Mouse (Mus musculus) MEL (cell line): ENCODE measurements around the gene Msrb2. TPM values are rescaled to one million over a fixed set of nuclear protein-coding genes. Genes with fewer than 3 reads are reported as not detected.

Experiments
- DNase-seq: peaks from one replicate; pipeline ENCODE4 v3.0.0; 2011; ENCODE audit warnings: low read depth, low spot score
- H3K27ac ChIP-seq: 2 replicates; pipeline ENCODE4 v1.5.1; 2012; ENCODE audit warnings: low read depth, mild to moderate bottlenecking, control low read depth, low read length, moderate library complexity; ENCODE audit not compliant: control insufficient read depth
- H3K27me3 ChIP-seq, 2 experiments: fragments of 150-350 bp in 1 of 2; sonication (generic) in 1 of 2; 2 replicates each; pipeline ENCODE4 v1.6.1; 2012; ENCODE audit warnings: low read length in 2 of 2, mild to moderate bottlenecking in 2 of 2, improper control_type of control experiment in 1 of 2, moderate library complexity in 1 of 2; ENCODE audit not compliant: insufficient read depth in 2 of 2, control insufficient read depth in 1 of 2
- H3K36me3 ChIP-seq, 2 experiments: 2 replicates each; pipeline ENCODE4 v1.6.1; 2012 to 2014; ENCODE audit warnings: low read length in 2 of 2, improper control_type of control experiment in 1 of 2, inconsistent platforms in 1 of 2, mild to moderate bottlenecking in 1 of 2; ENCODE audit not compliant: insufficient read depth in 2 of 2, control insufficient read depth in 1 of 2
- H3K4me1 ChIP-seq, 2 experiments: fragments of 150-350 bp in 1 of 2; sonication (generic) in 1 of 2; 2 replicates each; pipeline ENCODE4 v1.6.1; 2012; ENCODE audit warnings: low read length in 2 of 2, improper control_type of control experiment in 1 of 2, mild to moderate bottlenecking in 1 of 2; ENCODE audit not compliant: insufficient read depth in 2 of 2, control insufficient read depth in 1 of 2
- H3K4me3 ChIP-seq, 2 experiments: fragments of 150-350 bp in 1 of 2; sonication (generic) in 1 of 2; 2 replicates each; pipeline ENCODE4 v1.5.1; 2012; ENCODE audit warnings: low read depth in 2 of 2, low read length in 2 of 2, mild to moderate bottlenecking in 2 of 2, moderate library complexity in 2 of 2, control low read depth in 1 of 2, improper control_type of control experiment in 1 of 2; ENCODE audit not compliant: control insufficient read depth in 1 of 2, insufficient read depth in 1 of 2
- H3K79me2 ChIP-seq: 2 replicates; pipeline ENCODE4 v1.6.1; 2012; ENCODE audit warnings: mild to moderate bottlenecking, low read length, moderate library complexity; ENCODE audit not compliant: control insufficient read depth, poor library complexity, insufficient read depth
- H3K9ac ChIP-seq: 2 replicates; pipeline ENCODE4 v1.6.1; 2012; ENCODE audit warnings: low read depth, mild to moderate bottlenecking, control low read depth, low read length, moderate library complexity; ENCODE audit not compliant: control insufficient read depth, poor library complexity, severe bottlenecking
- H3K9me3 ChIP-seq: fragments of 150-350 bp; sonication (generic); replicated peaks from 2 replicates; pipeline ENCODE4 v1.6.1; 2012; ENCODE audit warnings: mild to moderate bottlenecking, low read length, improper control_type of control experiment, moderate library complexity; ENCODE audit not compliant: insufficient read depth
- BHLHE40 ChIP-seq: IDR thresholded peaks from 2 replicates; pipeline ENCODE4 v1.6.1; 2012; ENCODE audit warnings: low read depth, mild to moderate bottlenecking, inconsistent platforms, low read length, improper control_type of control experiment, borderline replicate concordance
- CHD1 ChIP-seq: IDR thresholded peaks from 2 replicates; pipeline ENCODE4 v1.6.1; 2012; ENCODE audit warnings: low read depth, mild to moderate bottlenecking, inconsistent platforms, low read length, improper control_type of control experiment
- CHD2 ChIP-seq: IDR thresholded peaks from 2 replicates; pipeline ENCODE4 v1.6.1; 2011; ENCODE audit warnings: low read length, improper control_type of control experiment
- ELF1 ChIP-seq: IDR thresholded peaks from 2 replicates; pipeline ENCODE4 v1.6.1; 2014; ENCODE audit warnings: low read depth, mild to moderate bottlenecking, inconsistent platforms, low read length, improper control_type of control experiment, moderate library complexity
- GABPA ChIP-seq: IDR thresholded peaks from 2 replicates; pipeline ENCODE4 v1.6.1; 2012; ENCODE audit warnings: low read depth, mild to moderate bottlenecking, inconsistent platforms, low read length, improper control_type of control experiment, moderate library complexity
- JUND ChIP-seq: IDR thresholded peaks from 2 replicates; pipeline ENCODE4 v1.6.1; 2011; ENCODE audit warnings: low read depth, mild to moderate bottlenecking, improper control_type of control experiment, low read length
- KAT2A ChIP-seq: conservative IDR thresholded peaks from 2 replicates; pipeline ENCODE4 v1.6.1; 2012; ENCODE audit warnings: low read depth, low read length, improper control_type of control experiment, inconsistent platforms
- MAFK ChIP-seq: IDR thresholded peaks from 2 replicates; pipeline ENCODE4 v1.6.1; 2011; ENCODE audit warnings: low read depth, mild to moderate bottlenecking, low read length, improper control_type of control experiment, borderline replicate concordance
- MAX ChIP-seq: IDR thresholded peaks from 2 replicates; pipeline ENCODE4 v1.6.1; 2011; ENCODE audit warnings: low read length, improper control_type of control experiment
- MYB ChIP-seq: IDR thresholded peaks from 2 replicates; pipeline ENCODE4 v1.6.1; 2011; ENCODE audit warnings: mild to moderate bottlenecking, low read depth, low read length, improper control_type of control experiment
- MYC ChIP-seq: IDR thresholded peaks from 2 replicates; pipeline ENCODE4 v1.6.1; 2011; ENCODE audit warnings: low read depth, mild to moderate bottlenecking, low read length, improper control_type of control experiment, moderate library complexity
- NRF1 ChIP-seq: IDR thresholded peaks from 2 replicates; pipeline ENCODE4 v1.6.1; 2014; ENCODE audit warnings: low read depth, mild to moderate bottlenecking, inconsistent platforms, low read length, improper control_type of control experiment, moderate library complexity; ENCODE audit not compliant: poor library complexity, insufficient read depth, severe bottlenecking
- POLR2A ChIP-seq, 2 experiments: IDR thresholded peaks; 2 replicates each; pipeline ENCODE4 v1.6.1; 2011 to 2012; ENCODE audit warnings: low read length in 2 of 2, mild to moderate bottlenecking in 2 of 2, control low read depth in 1 of 2, improper control_type of control experiment in 1 of 2, low read depth in 1 of 2, moderate library complexity in 1 of 2; ENCODE audit not compliant: control insufficient read depth in 1 of 2, insufficient read depth in 1 of 2, poor library complexity in 1 of 2
- POLR2AphosphoS5 ChIP-seq: IDR thresholded peaks from 2 replicates; pipeline ENCODE4 v1.6.1; 2012; ENCODE audit warnings: low read depth, borderline replicate concordance, mild to moderate bottlenecking, inconsistent platforms, low read length, moderate library complexity, mixed read lengths
- RCOR1 ChIP-seq: IDR thresholded peaks from 2 replicates; pipeline ENCODE4 v1.6.1; 2012; ENCODE audit warnings: low read depth, mild to moderate bottlenecking, inconsistent platforms, low read length, improper control_type of control experiment
- SMC3 ChIP-seq: IDR thresholded peaks from 2 replicates; pipeline ENCODE4 v1.6.1; 2011; ENCODE audit warnings: low read depth, low read length, improper control_type of control experiment
- TAL1 ChIP-seq: IDR thresholded peaks from 2 replicates; pipeline ENCODE4 v1.6.1; 2012; ENCODE audit warnings: mild to moderate bottlenecking, inconsistent platforms, low read length, moderate library complexity, mixed read lengths
- TBP ChIP-seq: IDR thresholded peaks from 2 replicates; pipeline ENCODE4 v1.8.0; 2011; ENCODE audit warnings: low read depth, low read length, improper control_type of control experiment
- TCF12 ChIP-seq: IDR thresholded peaks from 2 replicates; pipeline ENCODE4 v1.6.1; 2014; ENCODE audit warnings: low read depth, mild to moderate bottlenecking, inconsistent platforms, low read length, improper control_type of control experiment, moderate library complexity
- UBTF ChIP-seq: IDR thresholded peaks from 2 replicates; pipeline ENCODE4 v1.6.1; 2012; ENCODE audit warnings: low read depth, mild to moderate bottlenecking, inconsistent platforms, low read length, improper control_type of control experiment, moderate library complexity, borderline replicate concordance; ENCODE audit not compliant: insufficient read depth
- USF1 ChIP-seq: IDR thresholded peaks from 2 replicates; pipeline ENCODE4 v1.6.1; 2014; ENCODE audit warnings: low read depth, mild to moderate bottlenecking, inconsistent platforms, low read length, improper control_type of control experiment, moderate library complexity
- USF2 ChIP-seq, 2 experiments: IDR thresholded peaks; 2 replicates each; pipeline ENCODE4 v1.6.1; 2011 to 2012; ENCODE audit warnings: improper control_type of control experiment in 2 of 2, low read length in 2 of 2, borderline replicate concordance in 1 of 2, inconsistent platforms in 1 of 2, low read depth in 1 of 2, mild to moderate bottlenecking in 1 of 2; ENCODE audit not compliant: insufficient read depth in 1 of 2
- ZC3H11A ChIP-seq: IDR thresholded peaks from 2 replicates; pipeline ENCODE4 v1.6.1; 2012; ENCODE audit warnings: low read depth, mild to moderate bottlenecking, inconsistent platforms, low read length, improper control_type of control experiment
- ZKSCAN1 ChIP-seq: IDR thresholded peaks from 2 replicates; pipeline ENCODE4 v1.6.1; 2012; ENCODE audit warnings: low read depth, mild to moderate bottlenecking, inconsistent platforms, low read length, improper control_type of control experiment, moderate library complexity
- ZMIZ1 ChIP-seq: IDR thresholded peaks from 2 replicates; pipeline ENCODE4 v1.6.1; 2012; ENCODE audit warnings: low read depth, mild to moderate bottlenecking, inconsistent platforms, low read length, improper control_type of control experiment, moderate library complexity
- ZNF384 ChIP-seq: IDR thresholded peaks from 2 replicates; pipeline ENCODE4 v1.6.1; 2012; ENCODE audit warnings: low read depth, mild to moderate bottlenecking, inconsistent platforms, low read length, improper control_type of control experiment
- polyA plus RNA-seq, 2 experiments: library from polyadenylated mRNA; stranded (reverse) in 1 of 2; unstranded in 1 of 2; fragments of >175 nt in 1 of 2; fragments of >200 nt in 1 of 2; gene quantifications; 2 replicates each; pipeline versions ENCODE4 v1.2.1 to v1.2.4; 2012; ENCODE audit warnings: low replicate concordance in 2 of 2, low read depth in 1 of 2; ENCODE audit not compliant: insufficient read length in 2 of 2, insufficient read depth in 1 of 2, missing spikeins in 1 of 2
- total RNA-seq: library from RNA; depleted of rRNA; stranded (reverse); fragments of 300-350 nt; gene quantifications from 2 replicates; pipeline ENCODE4 v1.2.3, GENCODE M21; 2012

Msrb2 gene
- total and polyA plus RNA-seq, 3 experiments, result 14.8 to 18.2 TPM; not detected in 1

- Histone ChIP-seq H3K27me3 (no peaks in the 10 kb centered on the region), H3K9me3 (no peaks in the 10 kb centered on the region), H3K4me3 (no peak overlapping the region), H3K27ac (no peak overlapping the region), H3K9ac (no peak overlapping the region), H3K36me3 (no peaks in the 10 kb centered on the region), H3K79me2 (no peaks in the 10 kb centered on the region), H3K4me1 (no peaks in the 10 kb centered on the region)
- TF ChIP-seq TAL1, result no peak
- no peak for TF ChIP-seq CHD2
- no peak for TF ChIP-seq USF2 (IDR thresholded peaks at IDR 0.05; ENCODE audit: borderline replicate concordance in 1 of 2, insufficient read depth in 1 of 2, low read depth in 1 of 2, low read length in 2 of 2)
- TF ChIP-seq ZMIZ1, result no peak
- TF ChIP-seq MYC, result no peak
- TF ChIP-seq UBTF, result no peak
- no peak for TF ChIP-seq NRF1
- no peak for TF ChIP-seq RCOR1
- TF ChIP-seq TBP, result no peak
- TF ChIP-seq MAFK, result no peak
- TF ChIP-seq CHD1, result no peak
- TF ChIP-seq TCF12, result no peak
- TF ChIP-seq ELF1, result no peak
- no peak for TF ChIP-seq KAT2A
- TF ChIP-seq POLR2A (IDR thresholded peaks at IDR 0.05; ENCODE audit: control insufficient read depth in 1 of 2, insufficient read depth in 1 of 2, low read depth in 1 of 2, low read length in 2 of 2, poor library complexity in 1 of 2), result no peak
- TF ChIP-seq USF1, result no peak
- no peak for DNase-seq
Observed at GRCm38 (mm10) chr2:19391649-19392048, 20.4 kb downstream of the Msrb2 start.

DNA sequence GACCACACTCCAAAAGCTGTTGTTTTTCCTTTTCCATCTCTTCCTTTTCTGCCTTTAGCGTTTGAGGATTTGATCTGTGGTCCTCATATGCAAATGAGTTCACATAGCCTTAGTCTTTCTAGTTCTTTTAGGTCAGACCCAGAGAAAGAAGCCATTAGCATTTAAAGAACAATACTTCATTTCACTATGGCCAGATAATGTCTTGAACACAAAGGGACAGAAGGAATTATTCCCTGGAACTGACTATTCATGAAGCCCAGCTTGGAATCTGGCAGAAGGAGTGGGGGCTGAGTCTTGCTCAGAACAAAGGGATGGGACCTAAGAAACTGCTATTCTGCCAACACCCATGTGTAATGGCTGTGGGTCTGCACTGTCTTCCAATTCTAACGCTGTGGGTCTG lies 21.6 kb downstream of the Msrb2 start:
- H3K9ac ChIP-seq, result no peak overlapping the region
- H3K4me1 ChIP-seq, result no peaks in the 10 kb centered on the region
- no peaks in the 10 kb centered on the region for H3K27me3 ChIP-seq
- H3K9me3 ChIP-seq, result no peaks in the 10 kb centered on the region
- no peak for TF ChIP-seq ZC3H11A
- no peak for TF ChIP-seq MAX
- no peak for TF ChIP-seq SMC3
- no peak for TF ChIP-seq RCOR1
- no peak for TF ChIP-seq TCF12
- TF ChIP-seq ZNF384, result no peak
- no peak for TF ChIP-seq MYB
- TF ChIP-seq GABPA, result no peak
- TF ChIP-seq KAT2A, result no peak
- no peak for TF ChIP-seq JUND
- no peak for TF ChIP-seq POLR2AphosphoS5
- no peak for TF ChIP-seq TBP
- no peak for TF ChIP-seq ELF1
- no peak for TF ChIP-seq USF2 (IDR thresholded peaks at IDR 0.05; ENCODE audit: borderline replicate concordance in 1 of 2, insufficient read depth in 1 of 2, low read depth in 1 of 2, low read length in 2 of 2)
- no peak for TF ChIP-seq BHLHE40
- no peak for TF ChIP-seq ZKSCAN1
- TF ChIP-seq, all 39 proteins: peak for 0
- no peaks in the 10 kb centered on the region for H3K79me2 ChIP-seq
- no peak overlapping the region for H3K4me3 ChIP-seq
- H3K27ac ChIP-seq, result no peak overlapping the region
- no peak for DNase-seq
- H3K36me3 ChIP-seq, result no peaks in the 10 kb centered on the region
